In the genomic region with DNA sequence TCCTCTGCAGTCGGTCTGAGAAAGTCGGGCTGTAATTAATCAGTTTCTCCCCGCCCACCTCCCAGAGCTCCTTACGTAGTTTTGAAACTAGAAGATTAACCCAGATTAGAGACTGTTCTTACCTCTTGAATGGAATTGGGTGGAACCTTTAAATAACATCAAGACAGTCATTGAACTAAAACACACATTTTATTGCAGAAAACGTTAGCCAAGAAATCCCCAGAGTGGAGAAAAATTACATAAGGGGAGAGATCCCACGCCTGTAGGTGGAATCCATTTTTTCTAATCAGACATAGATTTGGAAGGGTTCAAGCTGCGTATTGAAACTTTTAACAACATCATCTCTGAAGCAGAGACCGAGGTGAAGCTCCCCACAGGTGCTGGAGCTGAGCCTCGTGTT, we compare ENCODE assay signal across 10 mouse cellular contexts. TPM values are rescaled to one million over a fixed set of nuclear protein-coding genes. Genes with fewer than 3 reads are reported as not detected.
DNase-seq lines count a peak whose midpoint lies in the region; ATAC-seq and TF ChIP-seq lines count a peak whose summit lies in the region.
"Had no signal": no experiment of that assay in that cellular context is flagged by ENCODE, and none has a peak within 500 bp of the region (broad histone marks: within the 10 kb centered on the region; RNA-seq: fewer than 3 reads in every experiment).

No protein-coding gene starts in this region.

- no peak for ATAC-seq in intestine, embryonic 14.5 days (replicated peaks; ENCODE audit: low FRiP score, low TSS enrichment, low read depth)
- no peak for ATAC-seq in intestine, embryonic 16.5 days
- ATAC-seq in forebrain, embryonic 12.5 days (ENCODE audit: low FRiP score): no peak
- no peak for ATAC-seq in hindbrain, embryonic 15.5 days (ENCODE audit: low FRiP score, low read depth)
- ATAC-seq in midbrain, postnatal 0 days (ENCODE audit: low FRiP score): no peak
- ATAC-seq in neural tube, embryonic 15.5 days (ENCODE audit: low FRiP score): no peak

- H3K27ac ChIP-seq in intestine, embryonic 14.5 days (ENCODE audit: low read depth): no peak overlapping the region
- H3K27ac ChIP-seq in intestine, embryonic 16.5 days (ENCODE audit: low read length): no peak overlapping the region
- no peak overlapping the region for H3K27ac ChIP-seq in forebrain, embryonic 12.5 days
- no peak overlapping the region for H3K27ac ChIP-seq in hindbrain, embryonic 15.5 days (replicated peaks)
- no peak overlapping the region for H3K27ac ChIP-seq in midbrain, postnatal 0 days (ENCODE audit: low read depth, low read length)
- no peak overlapping the region for H3K27ac ChIP-seq in thymus, adult 2 months (ENCODE audit: control insufficient read depth, insufficient read depth, low read length)
- H3K27ac ChIP-seq in neural tube, embryonic 15.5 days (replicated peaks): no peak overlapping the region
- H3K27ac ChIP-seq: macrophage had no signal

- no peak overlapping the region for H3K4me3 ChIP-seq in intestine, embryonic 14.5 days (ENCODE audit: low read depth, low read length)
- no peak overlapping the region for H3K4me3 ChIP-seq in intestine, embryonic 16.5 days (ENCODE audit: low read length)
- H3K4me3 ChIP-seq in forebrain, embryonic 12.5 days (replicated peaks): peak overlapping the region; percentile 8; the same call in 1 of the 2 replicates
- no peak overlapping the region for H3K4me3 ChIP-seq in hindbrain, embryonic 15.5 days
- H3K4me3 ChIP-seq in midbrain, postnatal 0 days (ENCODE audit: low read depth, low read length): no peak overlapping the region
- H3K4me3 ChIP-seq in thymus, adult 2 months (ENCODE audit: control insufficient read depth, insufficient read depth, low read length): no peak overlapping the region
- no peak overlapping the region for H3K4me3 ChIP-seq in neural tube, embryonic 15.5 days (replicated peaks)

- no peaks in the 10 kb centered on the region for H3K27me3 ChIP-seq in intestine, embryonic 14.5 days (replicated peaks; ENCODE audit: control insufficient read depth, insufficient read depth, low read length)
- no peaks in the 10 kb centered on the region for H3K27me3 ChIP-seq in intestine, embryonic 16.5 days (replicated peaks; ENCODE audit: control insufficient read depth, insufficient read depth, low read length)
- peaks cover 39% of the 10 kb centered on the region for H3K27me3 ChIP-seq in forebrain, embryonic 12.5 days
- H3K27me3 ChIP-seq in hindbrain, embryonic 15.5 days: no peaks in the 10 kb centered on the region
- H3K27me3 ChIP-seq in midbrain, postnatal 0 days (ENCODE audit: insufficient read depth, low read length): no peaks in the 10 kb centered on the region
- H3K27me3 ChIP-seq in thymus, adult 2 months (ENCODE audit: control insufficient read depth, insufficient read depth, low read length): no peaks in the 10 kb centered on the region
- no peaks in the 10 kb centered on the region for H3K27me3 ChIP-seq in neural tube, embryonic 15.5 days (replicated peaks)

- H3K9me3 ChIP-seq in intestine, embryonic 14.5 days (ENCODE audit: control insufficient read depth, low read length): 0 out of 2 replicates have a peak, but pooled peaks cover 2% of the 10 kb centered on the region
- H3K9me3 ChIP-seq in intestine, embryonic 16.5 days (ENCODE audit: control insufficient read depth, low read length): no peaks in the 10 kb centered on the region
- H3K9me3 ChIP-seq in forebrain, embryonic 12.5 days: no peaks in the 10 kb centered on the region
- no peaks in the 10 kb centered on the region for H3K9me3 ChIP-seq in hindbrain, embryonic 15.5 days
- H3K9me3 ChIP-seq in midbrain, postnatal 0 days (ENCODE audit: low read length): no peaks in the 10 kb centered on the region
- H3K9me3 ChIP-seq in neural tube, embryonic 15.5 days (replicated peaks): no peaks in the 10 kb centered on the region

- no peak for TF ChIP-seq CTCF in midbrain, postnatal 0 days (IDR thresholded peaks at IDR 0.05)
- no peak for TF ChIP-seq CTCF in thymus, adult 2 months (IDR thresholded peaks at IDR 0.05; ENCODE audit: borderline replicate concordance, control insufficient read depth, extremely low read depth, insufficient read depth, low read length, poor library complexity)

- H3K36me3 ChIP-seq in intestine, embryonic 14.5 days (ENCODE audit: control insufficient read depth, insufficient read depth, low read length): no peaks in the 10 kb centered on the region
- no peaks in the 10 kb centered on the region for H3K36me3 ChIP-seq in intestine, embryonic 16.5 days (ENCODE audit: control insufficient read depth, insufficient read depth, low read length)
- no peaks in the 10 kb centered on the region for H3K36me3 ChIP-seq in forebrain, embryonic 12.5 days (replicated peaks)
- H3K36me3 ChIP-seq in hindbrain, embryonic 15.5 days: no peaks in the 10 kb centered on the region
- H3K36me3 ChIP-seq in midbrain, postnatal 0 days (ENCODE audit: insufficient read depth, low read length): no peaks in the 10 kb centered on the region
- no peaks in the 10 kb centered on the region for H3K36me3 ChIP-seq in thymus, adult 2 months (ENCODE audit: control insufficient read depth, insufficient read depth, low read length)
- no peaks in the 10 kb centered on the region for H3K36me3 ChIP-seq in neural tube, embryonic 15.5 days

- TF ChIP-seq POLR2A in thymus, adult 2 months (IDR thresholded peaks at IDR 0.05; ENCODE audit: control insufficient read depth, extremely low read depth, insufficient read depth, low read length, poor library complexity): no peak

- peak overlapping the region; percentile 18; the same call in 1 of the 2 replicates for H3K4me2 ChIP-seq in intestine, embryonic 14.5 days (ENCODE audit: low read length)
- H3K4me2 ChIP-seq in intestine, embryonic 16.5 days (ENCODE audit: low read depth, low read length): no peak overlapping the region
- H3K4me2 ChIP-seq in forebrain, embryonic 12.5 days: peak overlapping the region; percentile 31
- H3K4me2 ChIP-seq in hindbrain, embryonic 15.5 days: peak overlapping the region; percentile 18
- H3K4me2 ChIP-seq in midbrain, postnatal 0 days (ENCODE audit: low read depth, low read length, poor library complexity, severe bottlenecking): peak overlapping the region; percentile 10; the same call in 1 of the 2 replicates
- H3K4me2 ChIP-seq in neural tube, embryonic 15.5 days: no peak overlapping the region

- no peak overlapping the region for H3K9ac ChIP-seq in intestine, embryonic 14.5 days (ENCODE audit: low read length)
- no peak overlapping the region for H3K9ac ChIP-seq in intestine, embryonic 16.5 days (ENCODE audit: low read depth, low read length)
- no peak overlapping the region for H3K9ac ChIP-seq in forebrain, embryonic 12.5 days
- H3K9ac ChIP-seq in hindbrain, embryonic 15.5 days: no peak overlapping the region
- no peak overlapping the region for H3K9ac ChIP-seq in midbrain, postnatal 0 days (replicated peaks; ENCODE audit: low read length, poor library complexity, severe bottlenecking)
- H3K9ac ChIP-seq in neural tube, embryonic 15.5 days (replicated peaks): no peak overlapping the region

- no peak for DNase-seq in intestine, embryonic 14.5 days (ENCODE audit: low spot score)
- no peak for DNase-seq in midbrain, postnatal 0 days (ENCODE audit: low spot score)
- DNase-seq in thymus, adult 2 months: no peak
- DNase-seq: adrenal gland, postnatal 10 days; kidney, adult 11 months had no signal

- no peaks in the 10 kb centered on the region for H3K4me1 ChIP-seq in intestine, embryonic 14.5 days (replicated peaks; ENCODE audit: control insufficient read depth, insufficient read depth, low read length)
- no peaks in the 10 kb centered on the region for H3K4me1 ChIP-seq in intestine, embryonic 16.5 days (ENCODE audit: control insufficient read depth, insufficient read depth, low read length)
- H3K4me1 ChIP-seq in forebrain, embryonic 12.5 days: peaks cover 24% of the 10 kb centered on the region
- H3K4me1 ChIP-seq in hindbrain, embryonic 15.5 days (replicated peaks): peaks cover 17% of the 10 kb centered on the region; the same call in 1 of the 2 replicates
- no peaks in the 10 kb centered on the region for H3K4me1 ChIP-seq in midbrain, postnatal 0 days (ENCODE audit: insufficient read depth, low read length)
- H3K4me1 ChIP-seq in thymus, adult 2 months (replicated peaks; ENCODE audit: control insufficient read depth, insufficient read depth, low read length): no peaks in the 10 kb centered on the region
- H3K4me1 ChIP-seq in neural tube, embryonic 15.5 days: peaks cover 6% of the 10 kb centered on the region; the same call in 1 of the 2 replicates

- 57% methylated on average over 9 of the region's 9 CpGs for WGBS in intestine, embryonic 14.5 days
- 57% methylated on average over 9 of the region's 9 CpGs for WGBS in intestine, embryonic 16.5 days
- WGBS in forebrain, embryonic 12.5 days: 27% methylated on average over 9 of the region's 9 CpGs
- WGBS in hindbrain, embryonic 15.5 days: 47% methylated on average over 9 of the region's 9 CpGs
- WGBS in midbrain, postnatal 0 days: 35% methylated on average over 9 of the region's 9 CpGs
- WGBS in thymus, adult 2 months: 55% methylated on average over 9 of the region's 9 CpGs
- WGBS in neural tube, embryonic 15.5 days: 54% methylated on average over 9 of the region's 9 CpGs

RNA-seq across cellular contexts. Expression of a gene that starts 59.1 kb away (rescaled TPM):
- 0.30 TPM in 1 of 2 replicates, not detected in the other for polyA plus RNA-seq in intestine, embryonic 14.5 days (2014; fragmentation: Nextera tagmentation; extraction: Ambion mirVana)
- 0.12 TPM in 1 of 2 replicates, not detected in the other for polyA plus RNA-seq in intestine, embryonic 16.5 days (2015; fragmentation: Nextera tagmentation; extraction: Ambion mirVana)
- 0.14 and 0.55 TPM in 2 replicates for polyA plus RNA-seq in forebrain, embryonic 12.5 days (2016; fragmentation: Nextera tagmentation; extraction: Ambion mirVana)
- polyA plus RNA-seq in hindbrain, embryonic 15.5 days (2015; fragmentation: Nextera tagmentation; extraction: Ambion mirVana): 0.24 and 0.51 TPM in 2 replicates
- total RNA-seq in midbrain, postnatal 0 days (2014; rRNA removed): not detected in 2 replicates
- 0.20 and 0.37 TPM in 2 replicates for polyA plus RNA-seq in midbrain, postnatal 0 days (2015; fragmentation: Nextera tagmentation; extraction: Ambion mirVana)
- polyA plus RNA-seq in thymus, adult 2 months (2012; rRNA removed): 0.11 TPM in 1 of 2 replicates, not detected in the other
- 0.18 and 0.33 TPM in 2 replicates for polyA plus RNA-seq in neural tube, embryonic 15.5 days (2015; fragmentation: Nextera tagmentation; extraction: Ambion mirVana)

Comparison
In these comparisons a context has a peak if more than half of its experiments do, and no peak if none do; other contexts are left out.
1. H3K4me2 ChIP-seq: peak in intestine, embryonic 14.5 days (single experiment), forebrain, embryonic 12.5 days (single experiment), hindbrain, embryonic 15.5 days (single experiment) and midbrain, postnatal 0 days (single experiment); none in intestine, embryonic 16.5 days (single experiment) and neural tube, embryonic 15.5 days (single experiment).